Mouse (Mus musculus): ENCODE data around the gene 4930544D05Rik. TPM values are rescaled to one million over a fixed set of nuclear protein-coding genes. Genes with fewer than 3 reads are reported as not detected.

4930544D05Rik gene
- polyA plus RNA-seq, 1 experiment: 0.10 TPM

DNA sequence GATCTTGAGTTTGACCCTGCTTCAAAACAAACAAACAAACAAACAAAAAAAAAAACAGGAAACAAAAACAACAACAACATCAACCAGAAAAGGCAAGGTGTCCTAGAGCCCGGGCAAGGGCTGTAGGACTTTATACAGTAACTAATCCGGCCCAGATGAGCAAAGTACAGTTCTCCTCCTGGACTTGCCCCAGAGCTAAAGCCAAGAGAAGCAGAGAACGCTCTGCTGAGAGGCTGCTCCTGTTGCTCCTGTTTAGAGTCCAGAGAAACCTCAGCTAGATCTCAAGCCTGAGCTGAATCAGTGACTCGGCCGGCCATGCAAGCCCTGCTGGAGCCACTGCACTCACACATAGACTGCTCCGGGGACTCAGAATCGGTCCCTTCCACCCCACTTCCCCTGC lies 14.5 kb downstream of the 4930544D05Rik start:
- H3K4me3 ChIP-seq: no peak overlapping the region
- no peaks in the 10 kb centered on the region for H3K36me3 ChIP-seq (ENCODE audit: control insufficient read depth, insufficient read depth)
- H3K4me2 ChIP-seq (ENCODE audit: low read depth): no peak overlapping the region
- H3K27me3 ChIP-seq (ENCODE audit: control insufficient read depth, insufficient read depth, insufficient read length): no peaks in the 10 kb centered on the region
- no peak overlapping the region for H3ac ChIP-seq (ENCODE audit: control insufficient read depth, insufficient read length)
- H3K79me2 ChIP-seq (ENCODE audit: control insufficient read depth, insufficient read depth): no peaks in the 10 kb centered on the region
- TF ChIP-seq MYOD1 (IDR thresholded peaks at IDR 0.05; ENCODE audit: control insufficient read depth in 1 of 3, insufficient read length in 2 of 3, low read depth in 2 of 3) (no peak), MAX (IDR thresholded peaks at IDR 0.05; ENCODE audit: low read depth) (no peak), CEBPB (IDR thresholded peaks at IDR 0.05; ENCODE audit: insufficient read depth, poor library complexity, severe bottlenecking) (no peak), POLR2AphosphoS2 (IDR thresholded peaks at IDR 0.05; ENCODE audit: insufficient read length, low read depth) (no peak), USF1 (IDR thresholded peaks at IDR 0.05; ENCODE audit: low read depth) (no peak), POLR2A (IDR thresholded peaks at IDR 0.05; ENCODE audit: insufficient read length, low read depth) (no peak), TCF12 (IDR thresholded peaks at IDR 0.05; ENCODE audit: insufficient read depth, poor library complexity, severe bottlenecking) (no peak), TCF3 (IDR thresholded peaks at IDR 0.05; ENCODE audit: insufficient read length, low read depth) (no peak), SRF (IDR thresholded peaks at IDR 0.05; ENCODE audit: control insufficient read depth, insufficient read length, low read depth) (no peak), E2F4 (IDR thresholded peaks at IDR 0.05; ENCODE audit: insufficient read depth) (no peak), REST (IDR thresholded peaks at IDR 0.05; ENCODE audit: insufficient read depth, insufficient read length) (no peak), MYOG (IDR thresholded peaks at IDR 0.05; ENCODE audit: control insufficient read depth in 1 of 3, insufficient read depth in 1 of 3, insufficient read length in 2 of 3, low read depth in 2 of 3) (no peak)

DNA sequence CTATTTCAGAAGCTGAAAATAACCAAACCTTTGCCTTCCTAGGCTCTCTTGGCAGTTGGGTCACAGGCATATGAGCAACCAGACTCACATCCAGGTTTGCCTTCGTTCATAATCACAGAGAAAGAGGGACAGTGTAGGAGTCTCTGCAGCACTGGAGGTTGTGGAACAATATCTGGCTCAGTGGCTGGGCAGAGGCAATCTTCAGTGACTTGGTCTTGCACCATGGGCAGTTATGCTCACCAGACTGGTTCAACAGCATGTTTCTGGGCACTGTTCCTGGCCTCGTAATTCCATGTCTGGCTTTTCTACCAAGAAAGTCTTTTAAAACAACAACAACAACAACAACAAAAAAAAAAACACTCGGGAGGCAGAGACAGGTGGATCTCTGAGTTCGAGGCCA lies 20.0 kb downstream of the 4930544D05Rik start:
- Histone ChIP-seq H3K79me2 (ENCODE audit: control insufficient read depth, insufficient read depth) (no peaks in the 10 kb centered on the region), H3K36me3 (ENCODE audit: control insufficient read depth, insufficient read depth) (no peaks in the 10 kb centered on the region), H3ac (ENCODE audit: control insufficient read depth, insufficient read length) (no peak overlapping the region), H3K4me3 (no peak overlapping the region), H3K27me3 (ENCODE audit: control insufficient read depth, insufficient read depth, insufficient read length) (no peaks in the 10 kb centered on the region), H3K4me2 (ENCODE audit: low read depth) (no peak overlapping the region)
- TF ChIP-seq POLR2A (IDR thresholded peaks at IDR 0.05; ENCODE audit: insufficient read length, low read depth) (no peak), TCF12 (IDR thresholded peaks at IDR 0.05; ENCODE audit: insufficient read depth, poor library complexity, severe bottlenecking) (no peak), E2F4 (IDR thresholded peaks at IDR 0.05; ENCODE audit: insufficient read depth) (no peak), CEBPB (IDR thresholded peaks at IDR 0.05; ENCODE audit: insufficient read depth, poor library complexity, severe bottlenecking) (no peak), POLR2AphosphoS2 (IDR thresholded peaks at IDR 0.05; ENCODE audit: insufficient read length, low read depth) (no peak), USF1 (IDR thresholded peaks at IDR 0.05; ENCODE audit: low read depth) (no peak), SRF (IDR thresholded peaks at IDR 0.05; ENCODE audit: control insufficient read depth, insufficient read length, low read depth) (no peak), TCF3 (IDR thresholded peaks at IDR 0.05; ENCODE audit: insufficient read length, low read depth) (no peak), MYOD1 (IDR thresholded peaks at IDR 0.05; ENCODE audit: control insufficient read depth in 1 of 3, insufficient read length in 2 of 3, low read depth in 2 of 3) (no peak)

DNA sequence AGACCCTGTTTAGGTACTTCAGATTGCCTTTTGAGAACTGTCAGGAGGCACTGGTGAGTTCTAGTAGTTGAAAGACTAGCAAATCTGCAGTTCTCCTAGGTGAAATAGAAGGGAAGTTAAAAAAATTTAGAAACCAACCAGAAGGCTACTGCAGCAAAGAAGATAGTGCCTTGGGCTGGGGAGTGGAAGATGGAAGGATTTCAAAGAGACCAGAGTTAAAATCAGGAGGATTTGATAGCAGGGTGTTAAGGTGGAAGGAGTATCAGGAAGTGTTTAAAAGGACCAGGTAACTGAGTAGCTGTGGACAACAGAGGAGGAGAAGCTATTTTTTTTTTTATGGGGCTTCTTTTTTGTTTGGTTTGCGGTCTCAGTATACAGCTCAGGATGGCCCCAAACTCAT lies 22.1 kb downstream of the 4930544D05Rik start:
- H3K27me3 ChIP-seq (ENCODE audit: control insufficient read depth, insufficient read depth, insufficient read length): no peaks in the 10 kb centered on the region
- no peak overlapping the region for H3K4me3 ChIP-seq
- H3K4me2 ChIP-seq (ENCODE audit: low read depth): no peak overlapping the region
- H3K36me3 ChIP-seq (ENCODE audit: control insufficient read depth, insufficient read depth): no peaks in the 10 kb centered on the region
- no peak overlapping the region for H3ac ChIP-seq (ENCODE audit: control insufficient read depth, insufficient read length)
- TF ChIP-seq POLR2A (IDR thresholded peaks at IDR 0.05; ENCODE audit: insufficient read length, low read depth): no peak
- no peak for TF ChIP-seq E2F4 (IDR thresholded peaks at IDR 0.05; ENCODE audit: insufficient read depth)
- TF ChIP-seq USF1 (IDR thresholded peaks at IDR 0.05; ENCODE audit: low read depth): no peak
- TF ChIP-seq TCF3 (IDR thresholded peaks at IDR 0.05; ENCODE audit: insufficient read length, low read depth): no peak
- TF ChIP-seq SRF (IDR thresholded peaks at IDR 0.05; ENCODE audit: control insufficient read depth, insufficient read length, low read depth): no peak
- TF ChIP-seq CEBPB (IDR thresholded peaks at IDR 0.05; ENCODE audit: insufficient read depth, poor library complexity, severe bottlenecking): no peak
- no peaks in the 10 kb centered on the region for H3K79me2 ChIP-seq (ENCODE audit: control insufficient read depth, insufficient read depth)

DNA sequence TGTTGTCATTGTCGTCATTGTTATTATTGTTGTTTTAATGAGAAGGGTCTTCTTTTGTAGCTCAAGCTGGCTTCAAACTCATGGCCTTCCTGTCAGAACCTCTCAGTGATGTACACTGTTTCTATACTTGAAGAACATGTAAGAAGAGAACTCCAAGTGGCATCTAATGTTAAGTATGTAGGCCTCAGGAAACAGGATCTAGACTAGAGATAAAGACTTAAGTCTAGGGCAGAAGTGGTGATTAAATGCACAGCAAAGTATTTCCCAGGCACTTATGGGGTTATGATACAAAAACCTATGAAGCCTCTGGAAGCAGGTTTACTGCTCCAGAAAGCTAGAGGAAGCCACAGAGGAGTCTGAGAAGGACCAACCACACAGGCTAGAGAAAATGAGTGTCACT lies 22.6 kb downstream of the 4930544D05Rik start:
- Histone ChIP-seq H3ac (ENCODE audit: control insufficient read depth, insufficient read length) (no peak overlapping the region), H3K79me2 (ENCODE audit: control insufficient read depth, insufficient read depth) (no peaks in the 10 kb centered on the region), H3K4me3 (no peak overlapping the region), H3K36me3 (ENCODE audit: control insufficient read depth, insufficient read depth) (no peaks in the 10 kb centered on the region), H3K27me3 (ENCODE audit: control insufficient read depth, insufficient read depth, insufficient read length) (no peaks in the 10 kb centered on the region), H3K4me2 (ENCODE audit: low read depth) (no peak overlapping the region)
- no peak for TF ChIP-seq MYOG (IDR thresholded peaks at IDR 0.05; ENCODE audit: control insufficient read depth in 1 of 3, insufficient read depth in 1 of 3, insufficient read length in 2 of 3, low read depth in 2 of 3)
- no peak for TF ChIP-seq POLR2AphosphoS2 (IDR thresholded peaks at IDR 0.05; ENCODE audit: insufficient read length, low read depth)
- TF ChIP-seq MAX (IDR thresholded peaks at IDR 0.05; ENCODE audit: low read depth): no peak
- no peak for TF ChIP-seq TCF3 (IDR thresholded peaks at IDR 0.05; ENCODE audit: insufficient read length, low read depth)
- no peak for TF ChIP-seq CEBPB (IDR thresholded peaks at IDR 0.05; ENCODE audit: insufficient read depth, poor library complexity, severe bottlenecking)
- TF ChIP-seq MYOD1 (IDR thresholded peaks at IDR 0.05; ENCODE audit: control insufficient read depth in 1 of 3, insufficient read length in 2 of 3, low read depth in 2 of 3): no peak
- no peak for TF ChIP-seq REST (IDR thresholded peaks at IDR 0.05; ENCODE audit: insufficient read depth, insufficient read length)
- no peak for TF ChIP-seq POLR2A (IDR thresholded peaks at IDR 0.05; ENCODE audit: insufficient read length, low read depth)
- TF ChIP-seq E2F4 (IDR thresholded peaks at IDR 0.05; ENCODE audit: insufficient read depth): no peak
- TF ChIP-seq TCF12 (IDR thresholded peaks at IDR 0.05; ENCODE audit: insufficient read depth, poor library complexity, severe bottlenecking): no peak
- no peak for TF ChIP-seq SRF (IDR thresholded peaks at IDR 0.05; ENCODE audit: control insufficient read depth, insufficient read length, low read depth)
- TF ChIP-seq USF1 (IDR thresholded peaks at IDR 0.05; ENCODE audit: low read depth): no peak

DNA sequence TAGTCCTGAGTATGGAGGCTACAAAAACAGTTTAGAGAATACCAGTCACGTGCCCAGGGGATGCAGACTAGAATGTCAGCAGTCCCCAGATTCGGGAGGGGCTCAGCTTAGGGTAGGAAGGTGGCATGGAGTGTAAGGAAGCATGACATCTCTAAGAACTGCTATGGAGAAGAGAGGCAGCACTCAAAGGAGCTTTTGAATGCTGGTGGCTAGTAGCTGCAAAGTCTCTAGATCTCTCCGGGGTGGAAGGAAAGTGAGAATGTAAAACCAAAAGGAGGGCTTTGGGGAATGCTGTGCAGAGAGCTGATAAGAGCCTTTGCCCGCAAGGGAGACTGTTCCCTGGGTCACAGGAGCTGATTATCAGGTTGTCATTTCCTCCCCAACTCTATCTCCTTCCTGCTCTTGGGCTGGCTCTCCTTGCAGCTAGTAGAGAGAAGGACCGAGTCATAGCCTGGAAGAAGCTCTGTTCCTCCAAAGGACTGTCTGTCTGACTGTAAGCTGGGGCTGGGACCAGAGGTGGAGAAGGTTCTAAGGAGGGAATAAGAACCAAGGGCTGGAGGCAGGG lies 23.1 kb downstream of the 4930544D05Rik start, which contains the start of gene Gp1ba:
Gene Gp1ba, plus strand, starts transcription at position 409 of the 565 bp plus-strand sequence.
- H3K27me3 ChIP-seq (ENCODE audit: control insufficient read depth, insufficient read depth, insufficient read length): no peaks in the 10 kb centered on the region
- no peak within 1 kb of the TSS for H3ac ChIP-seq (ENCODE audit: control insufficient read depth, insufficient read length)
- no peaks in the 10 kb centered on the region for H3K79me2 ChIP-seq (ENCODE audit: control insufficient read depth, insufficient read depth)
- peaks cover under 1% of the 10 kb centered on the region for H3K36me3 ChIP-seq (ENCODE audit: control insufficient read depth, insufficient read depth)
- no peak within 1 kb of the TSS for H3K4me3 ChIP-seq
- TF ChIP-seq TCF12 (IDR thresholded peaks at IDR 0.05; ENCODE audit: insufficient read depth, poor library complexity, severe bottlenecking) (no peak), REST (IDR thresholded peaks at IDR 0.05; ENCODE audit: insufficient read depth, insufficient read length) (no peak), USF1 (IDR thresholded peaks at IDR 0.05; ENCODE audit: low read depth) (peak; percentile 37), E2F4 (IDR thresholded peaks at IDR 0.05; ENCODE audit: insufficient read depth) (no peak), SRF (IDR thresholded peaks at IDR 0.05; ENCODE audit: control insufficient read depth, insufficient read length, low read depth) (no peak), MYOG (IDR thresholded peaks at IDR 0.05; ENCODE audit: control insufficient read depth in 1 of 3, insufficient read depth in 1 of 3, insufficient read length in 2 of 3, low read depth in 2 of 3) (no peak), CEBPB (IDR thresholded peaks at IDR 0.05; ENCODE audit: insufficient read depth, poor library complexity, severe bottlenecking) (no peak), POLR2A (IDR thresholded peaks at IDR 0.05; ENCODE audit: insufficient read length, low read depth) (no peak)
- H3K4me2 ChIP-seq (ENCODE audit: low read depth): no peak within 1 kb of the TSS

All from myocyte (in vitro differentiated cells).